Mouse (Mus musculus): ENCODE results near the gene Ccdc102a. TPM values are rescaled to one million over a fixed set of nuclear protein-coding genes. Genes with fewer than 3 reads are reported as not detected.

Ccdc102a gene
- polyA plus RNA-seq, 1 experiment from 2014 or later: 20.2 TPM

GRCm38 (mm10) chr8:94900617-94901016, 17.3 kb downstream of the Ccdc102a start:
- no peak overlapping the region for H3K4me2 ChIP-seq (ENCODE audit: low read depth)
- H3K4me3 ChIP-seq (ENCODE audit: low read depth, low read length): no peak overlapping the region
- DNase-seq (ENCODE audit: low spot score) (no peak), ATAC-seq (ENCODE audit: insufficient read depth, low FRiP score, low TSS enrichment) (no peak)
- peaks cover 14% of the 10 kb centered on the region for H3K4me1 ChIP-seq (ENCODE audit: control insufficient read depth, insufficient read depth, low read length)
- H3K36me3 ChIP-seq (ENCODE audit: control insufficient read depth, insufficient read depth, low read length): no peaks in the 10 kb centered on the region; the same call in 1 of the 2 replicates
- H3K9me3 ChIP-seq (ENCODE audit: control insufficient read depth, low read length): no peaks in the 10 kb centered on the region
- H3K27ac ChIP-seq (ENCODE audit: low read depth, low read length): no peak overlapping the region
- H3K27me3 ChIP-seq (ENCODE audit: control insufficient read depth, insufficient read depth, low read length): no peaks in the 10 kb centered on the region
- H3K9ac ChIP-seq (ENCODE audit: low read length): no peak overlapping the region
- 20% methylated on average over 6 of the region's 6 CpGs for WGBS

DNA sequence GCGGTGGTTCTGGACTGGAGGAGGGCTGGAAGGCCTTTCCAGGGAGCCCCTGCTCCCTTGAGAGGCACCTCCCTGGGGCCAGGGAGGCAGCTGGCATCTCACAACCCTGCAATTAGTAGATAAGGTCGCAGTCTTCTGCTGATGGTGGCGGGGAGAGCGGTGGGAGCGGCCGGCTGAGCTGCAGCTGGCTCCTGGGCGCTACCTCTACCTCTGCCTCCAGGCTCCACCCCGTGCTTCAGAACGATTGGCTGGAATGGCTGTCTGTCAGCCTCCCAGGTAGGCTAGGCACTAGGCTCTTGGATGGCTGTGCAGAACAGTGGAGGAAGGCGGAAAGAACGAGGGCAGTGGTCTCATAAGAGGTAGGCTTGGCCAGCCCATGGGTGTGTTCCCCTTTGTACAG, 18.6 kb downstream of the Ccdc102a start:
- no peaks in the 10 kb centered on the region for H3K9me3 ChIP-seq (ENCODE audit: control insufficient read depth, low read length)
- no peaks in the 10 kb centered on the region for H3K27me3 ChIP-seq (ENCODE audit: control insufficient read depth, insufficient read depth, low read length)
- ATAC-seq (ENCODE audit: insufficient read depth, low FRiP score, low TSS enrichment) (no peak), DNase-seq (ENCODE audit: low spot score) (no peak)
- H3K9ac ChIP-seq (ENCODE audit: low read length): no peak overlapping the region
- WGBS: 6% methylated on average over 11 of the region's 11 CpGs
- peaks cover 14% of the 10 kb centered on the region for H3K4me1 ChIP-seq (ENCODE audit: control insufficient read depth, insufficient read depth, low read length)
- no peaks in the 10 kb centered on the region for H3K36me3 ChIP-seq (ENCODE audit: control insufficient read depth, insufficient read depth, low read length)
- H3K4me3 ChIP-seq (ENCODE audit: low read depth, low read length): no peak overlapping the region
- H3K4me2 ChIP-seq (ENCODE audit: low read depth): no peak overlapping the region
- no peak overlapping the region for H3K27ac ChIP-seq (ENCODE audit: low read depth, low read length)

- Histone ChIP-seq H3K9ac (ENCODE audit: low read length) (no peak overlapping the region), H3K4me3 (ENCODE audit: low read depth, low read length) (no peak overlapping the region), H3K36me3 (ENCODE audit: control insufficient read depth, insufficient read depth, low read length) (no peaks in the 10 kb centered on the region), H3K27ac (ENCODE audit: low read depth, low read length) (no peak overlapping the region), H3K9me3 (ENCODE audit: control insufficient read depth, low read length) (no peaks in the 10 kb centered on the region), H3K27me3 (ENCODE audit: control insufficient read depth, insufficient read depth, low read length) (no peaks in the 10 kb centered on the region), H3K4me1 (ENCODE audit: control insufficient read depth, insufficient read depth, low read length) (no peaks in the 10 kb centered on the region), H3K4me2 (ENCODE audit: low read depth) (no peak overlapping the region)
- ATAC-seq (ENCODE audit: insufficient read depth, low FRiP score, low TSS enrichment) (no peak), DNase-seq (ENCODE audit: low spot score) (no peak)
- WGBS: 39% methylated on average over 2 of the region's 2 CpGs
Measured at GRCm38 (mm10) chr8:94892917-94893316, 25.0 kb downstream of the Ccdc102a start.

- 35% methylated on average over 14 of the region's 14 CpGs for WGBS
- no peak overlapping the region for H3K9ac ChIP-seq (ENCODE audit: low read length)
Measured at GRCm38 (mm10) chr8:94888383-94889036, 29.4 kb downstream of the Ccdc102a start.

DNA sequence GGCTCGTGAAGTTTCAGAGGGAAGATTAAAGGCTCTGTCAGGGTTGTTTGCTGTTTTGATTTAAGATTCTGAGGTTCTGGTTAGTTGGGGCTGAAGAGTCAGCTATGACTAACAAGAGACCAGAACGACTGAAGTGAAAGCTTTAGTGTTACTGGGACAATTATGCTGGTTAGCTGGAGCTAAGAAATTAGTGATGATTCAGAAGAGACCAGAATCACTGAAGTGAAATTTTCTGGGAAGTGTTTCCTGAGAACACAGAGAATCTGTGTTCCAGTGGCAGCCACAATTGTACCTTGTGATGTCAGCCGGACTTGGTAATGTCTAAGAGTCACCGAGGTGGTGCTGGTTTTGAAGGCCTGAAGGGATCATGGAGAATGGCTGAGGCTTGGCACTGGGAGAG, 37.2 kb downstream of the Ccdc102a start:
- 78% methylated on average over 4 of the region's 4 CpGs for WGBS
- H3K4me3 ChIP-seq (ENCODE audit: low read depth, low read length): no peak overlapping the region
- ATAC-seq (ENCODE audit: insufficient read depth, low FRiP score, low TSS enrichment) (no peak), DNase-seq (ENCODE audit: low spot score) (no peak)
- H3K36me3 ChIP-seq (ENCODE audit: control insufficient read depth, insufficient read depth, low read length): no peaks in the 10 kb centered on the region
- no peaks in the 10 kb centered on the region for H3K9me3 ChIP-seq (ENCODE audit: control insufficient read depth, low read length)
- H3K4me1 ChIP-seq (ENCODE audit: control insufficient read depth, insufficient read depth, low read length): peaks cover 4% of the 10 kb centered on the region; the same call in 1 of the 2 replicates
- H3K4me2 ChIP-seq (ENCODE audit: low read depth): no peak overlapping the region
- 0 out of 2 replicates have a peak, but pooled peaks cover under 1% of the 10 kb centered on the region for H3K27me3 ChIP-seq (ENCODE audit: control insufficient read depth, insufficient read depth, low read length)
- H3K27ac ChIP-seq (ENCODE audit: low read depth, low read length): no peak overlapping the region
- no peak overlapping the region for H3K9ac ChIP-seq (ENCODE audit: low read length)

More at GRCm38 (mm10) chr8:94888383-94889036, 29.4 kb downstream of the Ccdc102a start:
- Histone ChIP-seq H3K4me1 (ENCODE audit: control insufficient read depth, insufficient read depth, low read length) (no peaks in the 10 kb centered on the region), H3K36me3 (ENCODE audit: control insufficient read depth, insufficient read depth, low read length) (no peaks in the 10 kb centered on the region), H3K27me3 (ENCODE audit: control insufficient read depth, insufficient read depth, low read length) (no peaks in the 10 kb centered on the region), H3K4me3 (ENCODE audit: low read depth, low read length) (no peak overlapping the region), H3K27ac (ENCODE audit: low read depth, low read length) (no peak overlapping the region), H3K9me3 (ENCODE audit: control insufficient read depth, low read length) (no peaks in the 10 kb centered on the region), H3K4me2 (ENCODE audit: low read depth) (no peak overlapping the region)
- DNase-seq (ENCODE audit: low spot score) (no peak), ATAC-seq (ENCODE audit: insufficient read depth, low FRiP score, low TSS enrichment) (no peak)

DNA sequence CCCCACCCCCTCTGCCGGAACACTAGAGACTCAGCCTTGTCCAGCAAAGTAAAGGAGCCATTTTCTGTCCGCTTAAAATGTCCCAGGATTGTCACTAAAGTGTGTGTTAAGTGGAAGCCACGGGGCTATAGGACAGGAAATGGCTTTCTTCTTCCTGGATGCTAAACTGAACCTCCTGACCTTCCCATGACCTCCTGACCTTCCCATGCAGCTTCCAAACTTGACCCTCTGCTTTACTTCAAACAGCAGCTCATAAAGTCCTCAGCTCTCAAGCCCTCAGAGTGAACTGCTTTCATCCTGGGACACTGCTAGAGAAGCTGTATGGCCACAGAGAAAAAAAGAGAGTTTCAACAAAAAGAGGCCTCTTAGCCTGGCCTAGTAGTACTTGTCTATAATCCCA, 41.1 kb downstream of the Ccdc102a start:
- Histone ChIP-seq H3K9me3 (ENCODE audit: control insufficient read depth, low read length) (no peaks in the 10 kb centered on the region), H3K27ac (ENCODE audit: low read depth, low read length) (no peak overlapping the region), H3K36me3 (ENCODE audit: control insufficient read depth, insufficient read depth, low read length) (no peaks in the 10 kb centered on the region), H3K4me3 (ENCODE audit: low read depth, low read length) (no peak overlapping the region), H3K4me1 (ENCODE audit: control insufficient read depth, insufficient read depth, low read length) (peaks cover 20% of the 10 kb centered on the region), H3K4me2 (ENCODE audit: low read depth) (no peak overlapping the region), H3K9ac (ENCODE audit: low read length) (no peak overlapping the region), H3K27me3 (ENCODE audit: control insufficient read depth, insufficient read depth, low read length) (peaks cover 14% of the 10 kb centered on the region)
- WGBS: 48% methylated on average over 3 of the region's 3 CpGs
- ATAC-seq (ENCODE audit: insufficient read depth, low FRiP score, low TSS enrichment) (no peak), DNase-seq (ENCODE audit: low spot score) (no peak)

- peaks cover 14% of the 10 kb centered on the region for H3K27me3 ChIP-seq (ENCODE audit: control insufficient read depth, insufficient read depth, low read length)
Measured at GRCm38 (mm10) chr8:94876197-94876730, 41.6 kb downstream of the Ccdc102a start, which contains the start of gene Dok4. Dok4 (minus strand) TSS chr8:94876330.

GRCm38 (mm10) chr8:94875871-94876150, 42.1 kb downstream of the Ccdc102a start:
- 0% methylated on average over 14 of the region's 20 CpGs for WGBS
- H3K27me3 ChIP-seq (ENCODE audit: control insufficient read depth, insufficient read depth, low read length): peaks cover 14% of the 10 kb centered on the region
- H3K27ac ChIP-seq (ENCODE audit: low read depth, low read length): no peak overlapping the region

More at GRCm38 (mm10) chr8:94876197-94876730, 41.6 kb downstream of the Ccdc102a start, which contains the start of gene Dok4:
- H3K4me1 ChIP-seq (ENCODE audit: control insufficient read depth, insufficient read depth, low read length): peaks cover 20% of the 10 kb centered on the region
- DNase-seq (ENCODE audit: low spot score) (peak; percentile 86), ATAC-seq (ENCODE audit: insufficient read depth, low FRiP score, low TSS enrichment) (peak; percentile 64)
- peak within 1 kb of the TSS; percentile 61 for H3K9ac ChIP-seq (ENCODE audit: low read length)
- 2% methylated on average over 20 of the region's 37 CpGs for WGBS
- H3K4me2 ChIP-seq (ENCODE audit: low read depth): peak within 1 kb of the TSS; percentile 95
- H3K9me3 ChIP-seq (ENCODE audit: control insufficient read depth, low read length): no peaks in the 10 kb centered on the region
- H3K27ac ChIP-seq (ENCODE audit: low read depth, low read length): no peak within 1 kb of the TSS
- peak within 1 kb of the TSS; percentile 58 for H3K4me3 ChIP-seq (ENCODE audit: low read depth, low read length)
- no peaks in the 10 kb centered on the region for H3K36me3 ChIP-seq (ENCODE audit: control insufficient read depth, insufficient read depth, low read length)

More at GRCm38 (mm10) chr8:94875871-94876150, 42.1 kb downstream of the Ccdc102a start:
- peak overlapping the region; percentile 95 for H3K4me2 ChIP-seq (ENCODE audit: low read depth)
- H3K4me3 ChIP-seq (ENCODE audit: low read depth, low read length): peak overlapping the region; percentile 58
- H3K36me3 ChIP-seq (ENCODE audit: control insufficient read depth, insufficient read depth, low read length): no peaks in the 10 kb centered on the region
- H3K9me3 ChIP-seq (ENCODE audit: control insufficient read depth, low read length): no peaks in the 10 kb centered on the region
- peaks cover 20% of the 10 kb centered on the region for H3K4me1 ChIP-seq (ENCODE audit: control insufficient read depth, insufficient read depth, low read length)
- H3K9ac ChIP-seq (ENCODE audit: low read length): peak overlapping the region; percentile 61
- ATAC-seq (ENCODE audit: insufficient read depth, low FRiP score, low TSS enrichment): peak; percentile 28; the same call in 1 of the 2 replicates
- DNase-seq (ENCODE audit: low spot score): no peak
